Mouse (Mus musculus): ENCODE data around the gene Elfn2. TPM values are rescaled to one million over a fixed set of nuclear protein-coding genes. Genes with fewer than 3 reads are reported as not detected.

Gene Elfn2
- total and polyA plus RNA-seq, 2 experiments from 2014 or later: 10.1 to 51.6 TPM

DNA sequence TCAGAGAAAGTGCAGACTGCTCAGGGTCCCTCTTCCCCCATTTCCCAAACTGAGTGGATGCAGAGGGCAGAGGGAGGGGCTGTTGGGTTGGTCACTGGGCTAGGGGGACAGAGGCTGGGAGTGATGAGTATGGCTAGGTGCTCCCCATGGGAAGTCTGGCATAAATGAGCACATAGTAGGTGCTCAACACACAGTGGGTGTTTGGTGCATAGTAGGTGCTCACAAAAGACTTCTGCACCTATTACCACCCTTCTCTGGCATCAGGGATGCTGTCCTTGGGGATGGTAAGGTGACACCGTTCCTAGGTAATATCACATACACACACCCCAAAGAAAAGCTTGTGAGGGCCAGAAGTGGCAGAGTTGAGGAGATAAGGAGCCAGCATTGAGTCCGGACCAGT is 18.2 kb downstream of the Elfn2 start:
- no peak for TF ChIP-seq CTCF (IDR thresholded peaks at IDR 0.05; ENCODE audit: low read depth)
- 86% methylated on average over 2 of the region's 2 CpGs for WGBS
- Histone ChIP-seq H3K27me3 (ENCODE audit: insufficient read depth, low read length) (no peaks in the 10 kb centered on the region), H3K4me2 (ENCODE audit: low read depth) (no peak overlapping the region), H3K9me3 (ENCODE audit: low read length) (no peaks in the 10 kb centered on the region), H3K4me1 (ENCODE audit: insufficient read depth) (peaks cover 17% of the 10 kb centered on the region), H3K36me3 (ENCODE audit: insufficient read depth) (no peaks in the 10 kb centered on the region), H3K9ac (no peak overlapping the region), H3K4me3 (ENCODE audit: low read depth, low read length) (no peak overlapping the region), H3K27ac (ENCODE audit: low read depth, low read length) (no peak overlapping the region)
- ATAC-seq: no peak
- DNase-seq: no peak

DNA sequence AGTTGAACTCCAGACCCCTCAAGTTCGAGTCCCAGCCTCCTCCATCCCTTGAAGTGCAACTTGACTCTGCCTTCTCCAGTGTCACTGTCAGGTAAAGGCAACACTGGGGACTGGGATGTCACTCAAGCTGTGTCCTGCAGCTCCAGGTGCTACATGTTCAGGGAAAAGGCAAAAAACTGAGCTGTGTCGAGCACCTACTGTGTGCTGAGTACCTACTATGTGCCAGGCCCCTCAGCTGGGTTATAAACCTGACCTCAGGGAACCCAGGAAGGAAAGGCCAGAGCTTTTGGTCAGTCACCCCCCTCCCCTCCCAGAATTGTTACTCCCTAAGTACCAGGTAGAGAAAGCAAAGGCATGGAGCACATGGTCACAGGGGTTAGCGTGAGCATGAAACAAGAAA is 19.1 kb downstream of the Elfn2 start:
- WGBS: 73% methylated on average over 3 of the region's 3 CpGs
- no peak overlapping the region for H3K4me3 ChIP-seq (ENCODE audit: low read depth, low read length)
- H3K4me1 ChIP-seq (ENCODE audit: insufficient read depth): peaks cover 17% of the 10 kb centered on the region
- no peak for TF ChIP-seq CTCF (IDR thresholded peaks at IDR 0.05; ENCODE audit: low read depth)
- DNase-seq (no peak), ATAC-seq (no peak)
- H3K36me3 ChIP-seq (ENCODE audit: insufficient read depth): no peaks in the 10 kb centered on the region
- no peaks in the 10 kb centered on the region for H3K9me3 ChIP-seq (ENCODE audit: low read length)
- no peak overlapping the region for H3K4me2 ChIP-seq (ENCODE audit: low read depth)
- H3K27me3 ChIP-seq (ENCODE audit: insufficient read depth, low read length): no peaks in the 10 kb centered on the region
- no peak overlapping the region for H3K27ac ChIP-seq (ENCODE audit: low read depth, low read length)
- no peak overlapping the region for H3K9ac ChIP-seq

DNA sequence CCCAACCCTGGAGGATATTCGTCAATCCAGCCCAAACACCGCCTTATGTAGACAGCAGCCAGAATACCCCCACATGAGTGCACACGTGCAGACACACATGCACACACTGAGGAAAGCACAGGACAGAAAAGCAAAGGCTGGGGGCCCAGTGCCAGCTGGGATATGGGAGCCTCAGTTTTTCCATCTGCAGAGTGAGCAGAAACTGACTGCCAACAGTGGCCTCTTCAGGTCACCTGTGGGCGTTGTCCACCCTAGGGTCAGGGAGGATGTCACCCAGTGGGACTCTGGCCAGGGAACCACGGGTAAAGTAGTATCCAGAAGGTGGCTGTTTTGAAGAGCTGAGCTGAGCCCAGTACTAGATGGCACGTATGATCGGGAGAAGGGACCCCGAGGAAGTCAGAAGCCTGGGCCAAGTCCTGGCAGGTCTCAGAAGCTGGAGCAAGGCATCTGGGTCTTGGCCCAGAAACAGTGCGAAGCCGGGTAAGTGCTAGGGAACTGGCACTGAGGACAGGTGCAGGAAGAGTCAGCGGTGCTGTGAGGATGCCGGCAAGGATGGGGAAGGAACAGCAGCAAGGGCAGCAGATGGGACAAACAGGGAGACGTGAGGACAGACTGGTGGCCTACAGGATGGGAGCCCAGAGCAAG is 20.0 kb downstream of the Elfn2 start:
- Histone ChIP-seq H3K4me2 (ENCODE audit: low read depth) (no peak overlapping the region), H3K4me1 (ENCODE audit: insufficient read depth) (peaks cover 17% of the 10 kb centered on the region), H3K27ac (ENCODE audit: low read depth, low read length) (peak overlapping the region; percentile 68), H3K27me3 (ENCODE audit: insufficient read depth, low read length) (no peaks in the 10 kb centered on the region), H3K9me3 (ENCODE audit: low read length) (no peaks in the 10 kb centered on the region), H3K4me3 (ENCODE audit: low read depth, low read length) (no peak overlapping the region), H3K36me3 (ENCODE audit: insufficient read depth) (no peaks in the 10 kb centered on the region), H3K9ac (peak overlapping the region; percentile 2; the same call in 1 of the 2 replicates)
- WGBS: 41% methylated on average over 13 of the region's 13 CpGs
- no peak for TF ChIP-seq CTCF (IDR thresholded peaks at IDR 0.05; ENCODE audit: low read depth)
- ATAC-seq (peak; percentile 68), DNase-seq (peak; percentile 71)

DNA sequence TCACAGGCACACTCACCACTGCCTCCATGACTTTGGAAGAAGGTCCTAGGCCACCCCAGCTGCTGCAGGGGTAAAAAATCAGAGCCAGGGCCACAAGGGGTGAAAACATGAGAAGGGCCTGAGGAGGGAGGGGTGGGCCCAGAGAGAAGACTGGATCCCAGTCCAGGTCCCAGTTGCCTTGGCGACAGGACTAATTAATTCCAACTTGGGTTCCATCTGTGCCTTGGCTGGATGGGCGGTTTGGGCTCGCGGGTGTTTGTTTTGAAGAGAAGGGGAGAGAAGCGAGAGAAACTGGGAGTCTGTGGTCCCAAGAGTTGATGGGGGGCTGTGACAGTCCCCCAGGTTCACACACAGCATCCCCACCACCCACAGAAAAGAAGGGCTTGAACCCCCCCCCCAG is 20.5 kb downstream of the Elfn2 start:
- no peak for TF ChIP-seq CTCF (IDR thresholded peaks at IDR 0.05; ENCODE audit: low read depth)
- peak overlapping the region; percentile 2; the same call in 1 of the 2 replicates for H3K9ac ChIP-seq
- H3K4me3 ChIP-seq (ENCODE audit: low read depth, low read length): no peak overlapping the region
- no peaks in the 10 kb centered on the region for H3K9me3 ChIP-seq (ENCODE audit: low read length)
- H3K4me1 ChIP-seq (ENCODE audit: insufficient read depth): peaks cover 17% of the 10 kb centered on the region
- DNase-seq (peak; percentile 86), ATAC-seq (peak; percentile 73)
- H3K4me2 ChIP-seq (ENCODE audit: low read depth): no peak overlapping the region
- no peaks in the 10 kb centered on the region for H3K27me3 ChIP-seq (ENCODE audit: insufficient read depth, low read length)
- WGBS: 11% methylated on average over 5 of the region's 5 CpGs
- peak overlapping the region; percentile 68 for H3K27ac ChIP-seq (ENCODE audit: low read depth, low read length)
- H3K36me3 ChIP-seq (ENCODE audit: insufficient read depth): no peaks in the 10 kb centered on the region

GRCm38 (mm10) chr15:78695745-78696144 is 22.8 kb downstream of the Elfn2 start:
- ATAC-seq: no peak
- H3K4me2 ChIP-seq (ENCODE audit: low read depth): no peak overlapping the region
- no peaks in the 10 kb centered on the region for H3K36me3 ChIP-seq (ENCODE audit: insufficient read depth)
- H3K4me3 ChIP-seq (ENCODE audit: low read depth, low read length): no peak overlapping the region
- H3K9me3 ChIP-seq (ENCODE audit: low read length): no peaks in the 10 kb centered on the region
- no peak for DNase-seq
- WGBS: 11% methylated on average over 5 of the region's 5 CpGs
- TF ChIP-seq CTCF (IDR thresholded peaks at IDR 0.05; ENCODE audit: low read depth): no peak
- no peaks in the 10 kb centered on the region for H3K27me3 ChIP-seq (ENCODE audit: insufficient read depth, low read length)
- H3K4me1 ChIP-seq (ENCODE audit: insufficient read depth): peaks cover 17% of the 10 kb centered on the region
- H3K27ac ChIP-seq (ENCODE audit: low read depth, low read length): peak overlapping the region; percentile 40; the same call in 1 of the 2 replicates
- H3K9ac ChIP-seq: no peak overlapping the region

- ATAC-seq (peak; percentile 53; the same call in 1 of the 2 replicates), DNase-seq (peak; percentile 27)
- no peaks in the 10 kb centered on the region for H3K27me3 ChIP-seq (ENCODE audit: insufficient read depth, low read length)
- H3K4me1 ChIP-seq (ENCODE audit: insufficient read depth): 0 out of 2 replicates have a peak, but pooled peaks cover 3% of the 10 kb centered on the region
- no peak overlapping the region for H3K9ac ChIP-seq
- H3K27ac ChIP-seq (ENCODE audit: low read depth, low read length): no peak overlapping the region
- no peaks in the 10 kb centered on the region for H3K9me3 ChIP-seq (ENCODE audit: low read length)
- TF ChIP-seq CTCF (IDR thresholded peaks at IDR 0.05; ENCODE audit: low read depth): no peak
- no peak overlapping the region for H3K4me2 ChIP-seq (ENCODE audit: low read depth)
- H3K36me3 ChIP-seq (ENCODE audit: insufficient read depth): no peaks in the 10 kb centered on the region
- 36% methylated on average over 8 of the region's 8 CpGs for WGBS
- no peak overlapping the region for H3K4me3 ChIP-seq (ENCODE audit: low read depth, low read length)
Observed at GRCm38 (mm10) chr15:78692505-78692904, 26.1 kb downstream of the Elfn2 start.

DNA sequence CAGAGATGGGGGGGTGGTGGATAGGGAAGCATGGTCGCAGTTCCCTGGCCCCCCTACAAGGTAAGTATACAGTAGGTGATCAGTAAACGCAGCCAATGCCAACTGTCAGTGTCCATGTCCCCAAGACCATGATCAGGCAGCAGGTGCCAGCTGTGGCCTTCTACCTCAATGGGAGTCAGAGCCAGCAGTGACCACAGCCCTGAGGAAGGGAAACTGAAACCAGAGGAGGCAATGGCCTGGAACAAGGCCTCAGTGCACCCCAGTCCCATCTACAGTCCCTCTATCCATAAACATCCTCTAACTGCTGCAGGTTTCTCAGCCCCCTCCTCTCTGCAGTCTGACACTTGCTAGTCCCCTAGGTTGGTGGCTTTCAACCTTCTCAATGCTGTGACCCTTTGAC is 27.9 kb downstream of the Elfn2 start:
- H3K4me3 ChIP-seq (ENCODE audit: low read depth, low read length): no peak overlapping the region
- no peaks in the 10 kb centered on the region for H3K36me3 ChIP-seq (ENCODE audit: insufficient read depth)
- 80% methylated on average over 2 of the region's 2 CpGs for WGBS
- H3K4me1 ChIP-seq (ENCODE audit: insufficient read depth): no peaks in the 10 kb centered on the region
- H3K4me2 ChIP-seq (ENCODE audit: low read depth): no peak overlapping the region
- H3K27me3 ChIP-seq (ENCODE audit: insufficient read depth, low read length): no peaks in the 10 kb centered on the region
- no peak for TF ChIP-seq CTCF (IDR thresholded peaks at IDR 0.05; ENCODE audit: low read depth)
- no peak overlapping the region for H3K9ac ChIP-seq
- no peak for ATAC-seq
- no peak overlapping the region for H3K27ac ChIP-seq (ENCODE audit: low read depth, low read length)
- no peak for DNase-seq
- H3K9me3 ChIP-seq (ENCODE audit: low read length): no peaks in the 10 kb centered on the region

Data from forebrain, postnatal 0 days (tissue).